Mouse (Mus musculus): ENCODE data around the gene Zfp128. TPM values are rescaled to one million over a fixed set of nuclear protein-coding genes. Genes with fewer than 3 reads are reported as not detected.

Gene Zfp128
- polyA plus RNA-seq, 1 experiment from 2014 or later = 3.3 TPM

GRCm38 (mm10) chr7:12921705-12922465 lies 40.9 kb downstream of the Zfp128 start, which contains the start of gene Rps5:
Gene Rps5 (plus strand): TSS chr7:12922290.
- Histone ChIP-seq H3K4me1 (replicated peaks; ENCODE audit: insufficient read depth, low read length) (peaks cover 8% of the 10 kb centered on the region), H3K9me3 (replicated peaks; ENCODE audit: low read length) (no peaks in the 10 kb centered on the region), H3K9ac (ENCODE audit: low read depth, low read length) (peak within 1 kb of the TSS; percentile 75), H3K36me3 (ENCODE audit: insufficient read depth, low read length) (peaks cover 34% of the 10 kb centered on the region), H3K4me3 (replicated peaks; ENCODE audit: low read depth, low read length) (peak within 1 kb of the TSS; percentile 70), H3K4me2 (ENCODE audit: low read length) (peak within 1 kb of the TSS; percentile 88), H3K27me3 (ENCODE audit: insufficient read depth, low read length) (no peaks in the 10 kb centered on the region), H3K27ac (peak within 1 kb of the TSS; percentile 98)
- ATAC-seq (replicated peaks; ENCODE audit: low FRiP score, low read depth) (peak; percentile 98), DNase-seq (ENCODE audit: low spot score) (peak; percentile 100)
- peak; percentile 84 for TF ChIP-seq CTCF (IDR thresholded peaks at IDR 0.05; ENCODE audit: low read depth)
- WGBS = under 1% methylated on average over 55 of the region's 55 CpGs

DNA sequence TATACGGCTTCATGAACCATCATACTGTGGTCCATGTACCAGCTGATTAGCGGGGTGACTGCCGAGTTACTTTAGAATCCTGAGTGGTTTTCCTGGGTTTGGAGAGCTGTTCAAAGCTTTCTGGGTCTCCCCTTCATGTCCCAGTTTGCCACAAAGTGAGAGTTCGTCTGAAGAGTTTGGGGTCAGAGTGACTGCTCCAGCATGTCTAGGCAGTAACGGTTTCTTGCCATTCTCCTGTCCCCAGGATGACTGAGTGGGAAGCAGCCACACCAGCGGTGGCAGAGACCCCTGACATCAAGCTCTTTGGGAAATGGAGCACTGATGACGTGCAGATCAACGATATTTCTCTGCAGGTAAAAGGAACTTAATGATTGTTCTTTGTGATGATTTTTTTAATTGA lies 41.8 kb downstream of the Zfp128 start:
- Histone ChIP-seq H3K4me2 (ENCODE audit: low read length) (peak overlapping the region; percentile 67), H3K9ac (ENCODE audit: low read depth, low read length) (peak overlapping the region; percentile 74), H3K27ac (no peak overlapping the region), H3K27me3 (ENCODE audit: insufficient read depth, low read length) (no peaks in the 10 kb centered on the region), H3K4me3 (replicated peaks; ENCODE audit: low read depth, low read length) (peak overlapping the region; percentile 70), H3K36me3 (ENCODE audit: insufficient read depth, low read length) (peaks cover 37% of the 10 kb centered on the region), H3K4me1 (replicated peaks; ENCODE audit: insufficient read depth, low read length) (peaks cover 8% of the 10 kb centered on the region), H3K9me3 (replicated peaks; ENCODE audit: low read length) (no peaks in the 10 kb centered on the region)
- TF ChIP-seq CTCF (IDR thresholded peaks at IDR 0.05; ENCODE audit: low read depth) = no peak
- no peak for DNase-seq (ENCODE audit: low spot score)
- WGBS = 3% methylated on average over 8 of the region's 8 CpGs
- no peak for ATAC-seq (replicated peaks; ENCODE audit: low FRiP score, low read depth)

DNA sequence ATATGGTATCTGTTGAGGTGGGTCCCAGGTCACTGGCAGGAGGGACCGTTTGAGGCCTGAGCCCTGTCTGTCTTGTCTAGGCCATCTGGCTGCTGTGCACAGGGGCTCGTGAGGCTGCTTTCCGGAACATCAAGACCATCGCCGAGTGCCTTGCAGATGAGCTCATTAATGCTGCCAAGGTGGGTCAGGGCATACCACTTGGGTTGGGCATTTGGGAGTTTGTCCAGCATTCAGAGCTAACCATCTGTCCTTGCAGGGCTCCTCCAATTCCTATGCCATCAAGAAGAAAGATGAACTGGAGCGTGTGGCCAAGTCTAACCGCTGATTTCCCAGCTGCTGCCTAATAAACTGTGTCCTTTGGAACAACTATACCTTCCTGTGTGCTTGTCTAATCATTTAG lies 45.3 kb downstream of the Zfp128 start:
- peaks cover 8% of the 10 kb centered on the region for H3K4me1 ChIP-seq (replicated peaks; ENCODE audit: insufficient read depth, low read length)
- no peak for TF ChIP-seq CTCF (IDR thresholded peaks at IDR 0.05; ENCODE audit: low read depth)
- H3K9ac ChIP-seq (ENCODE audit: low read depth, low read length) = no peak overlapping the region
- peaks cover 37% of the 10 kb centered on the region for H3K36me3 ChIP-seq (ENCODE audit: insufficient read depth, low read length)
- ATAC-seq (replicated peaks; ENCODE audit: low FRiP score, low read depth) (no peak), DNase-seq (ENCODE audit: low spot score) (no peak)
- H3K4me3 ChIP-seq (replicated peaks; ENCODE audit: low read depth, low read length) = no peak overlapping the region
- H3K27ac ChIP-seq = no peak overlapping the region
- 81% methylated on average over 7 of the region's 7 CpGs for WGBS
- H3K4me2 ChIP-seq (ENCODE audit: low read length) = no peak overlapping the region
- H3K27me3 ChIP-seq (ENCODE audit: insufficient read depth, low read length) = no peaks in the 10 kb centered on the region
- no peaks in the 10 kb centered on the region for H3K9me3 ChIP-seq (replicated peaks; ENCODE audit: low read length)

- DNase-seq (ENCODE audit: low spot score) = peak; percentile 22
- no peaks in the 10 kb centered on the region for H3K9me3 ChIP-seq (replicated peaks; ENCODE audit: low read length)
Measured at GRCm38 (mm10) chr7:12927191-12927680, 46.3 kb downstream of the Zfp128 start, which contains the start of gene Rnf225. Gene Rnf225 (plus strand): TSS chr7:12927416.

DNA sequence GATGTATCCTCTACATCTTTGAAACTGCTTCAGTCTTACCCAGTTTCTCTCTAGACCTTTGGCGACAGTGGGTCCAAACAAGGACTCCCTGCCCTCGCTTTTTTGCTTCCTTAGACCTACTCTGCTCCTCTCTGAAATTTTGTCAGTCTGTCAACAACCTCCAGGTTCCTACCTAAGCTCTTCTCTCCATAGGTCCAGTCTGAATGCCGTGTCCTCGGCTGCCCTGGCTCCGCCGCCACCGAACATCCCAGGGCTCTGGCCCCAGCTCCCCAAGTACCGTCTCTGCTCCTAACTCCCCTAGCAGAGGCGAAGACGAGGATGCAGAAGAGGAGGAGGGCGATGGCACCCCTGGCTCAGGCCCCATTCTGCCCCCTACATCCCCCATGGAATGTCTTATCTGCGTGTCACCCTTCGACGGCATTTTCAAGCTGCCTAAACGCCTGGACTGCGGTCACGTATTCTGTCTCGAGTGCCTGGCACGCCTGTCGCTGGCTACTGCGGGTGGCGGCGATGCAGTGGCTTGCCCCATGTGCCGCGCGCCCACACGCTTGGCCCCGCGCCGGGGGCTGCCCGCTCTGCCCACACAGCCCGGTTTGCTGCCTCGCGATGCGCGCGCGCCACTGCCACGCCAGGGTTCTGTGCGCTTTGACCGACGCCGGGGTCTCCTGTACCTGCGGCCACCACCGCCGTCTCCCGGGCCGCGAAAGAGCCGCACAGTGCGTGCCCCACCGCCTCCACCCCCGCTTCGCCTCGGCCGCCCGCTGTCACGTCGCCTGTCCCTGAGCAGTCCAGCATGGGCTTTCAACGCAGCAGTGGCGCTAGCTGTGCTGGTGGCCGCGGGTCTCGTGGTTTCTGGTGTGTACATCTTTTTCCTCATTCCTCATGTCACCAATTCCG lies 47.0 kb downstream of the Zfp128 start:
- H3K36me3 ChIP-seq (ENCODE audit: insufficient read depth, low read length) = peaks cover 37% of the 10 kb centered on the region
- 3% methylated on average over 55 of the region's 65 CpGs for WGBS
- no peaks in the 10 kb centered on the region for H3K27me3 ChIP-seq (ENCODE audit: insufficient read depth, low read length)
- peaks cover 5% of the 10 kb centered on the region for H3K4me1 ChIP-seq (replicated peaks; ENCODE audit: insufficient read depth, low read length)
- H3K4me3 ChIP-seq (replicated peaks; ENCODE audit: low read depth, low read length) = peak overlapping the region; percentile 27
- ATAC-seq (replicated peaks; ENCODE audit: low FRiP score, low read depth) = peak; percentile 35; the same call in 1 of the 2 replicates
- peak overlapping the region; percentile 62 for H3K4me2 ChIP-seq (ENCODE audit: low read length)
- no peak overlapping the region for H3K27ac ChIP-seq
- H3K9me3 ChIP-seq (replicated peaks; ENCODE audit: low read length) = no peaks in the 10 kb centered on the region
- DNase-seq (ENCODE audit: low spot score) = peak; percentile 28
- H3K9ac ChIP-seq (ENCODE audit: low read depth, low read length) = peak overlapping the region; percentile 39; the same call in 1 of the 2 replicates
- no peak for TF ChIP-seq CTCF (IDR thresholded peaks at IDR 0.05; ENCODE audit: low read depth)

More at GRCm38 (mm10) chr7:12927191-12927680, 46.3 kb downstream of the Zfp128 start, which contains the start of gene Rnf225:
- H3K27me3 ChIP-seq (ENCODE audit: insufficient read depth, low read length) = no peaks in the 10 kb centered on the region
- peaks cover 37% of the 10 kb centered on the region for H3K36me3 ChIP-seq (ENCODE audit: insufficient read depth, low read length)
- H3K4me2 ChIP-seq (ENCODE audit: low read length) = peak within 1 kb of the TSS; percentile 62
- peak within 1 kb of the TSS; percentile 27 for H3K4me3 ChIP-seq (replicated peaks; ENCODE audit: low read depth, low read length)
- H3K27ac ChIP-seq = no peak within 1 kb of the TSS
- 17% methylated on average over 8 of the region's 8 CpGs for WGBS
- H3K9ac ChIP-seq (ENCODE audit: low read depth, low read length) = peak within 1 kb of the TSS; percentile 39; the same call in 1 of the 2 replicates
- TF ChIP-seq CTCF (IDR thresholded peaks at IDR 0.05; ENCODE audit: low read depth) = no peak
- peaks cover 8% of the 10 kb centered on the region for H3K4me1 ChIP-seq (replicated peaks; ENCODE audit: insufficient read depth, low read length)
- ATAC-seq (replicated peaks; ENCODE audit: low FRiP score, low read depth) = peak; percentile 30

DNA sequence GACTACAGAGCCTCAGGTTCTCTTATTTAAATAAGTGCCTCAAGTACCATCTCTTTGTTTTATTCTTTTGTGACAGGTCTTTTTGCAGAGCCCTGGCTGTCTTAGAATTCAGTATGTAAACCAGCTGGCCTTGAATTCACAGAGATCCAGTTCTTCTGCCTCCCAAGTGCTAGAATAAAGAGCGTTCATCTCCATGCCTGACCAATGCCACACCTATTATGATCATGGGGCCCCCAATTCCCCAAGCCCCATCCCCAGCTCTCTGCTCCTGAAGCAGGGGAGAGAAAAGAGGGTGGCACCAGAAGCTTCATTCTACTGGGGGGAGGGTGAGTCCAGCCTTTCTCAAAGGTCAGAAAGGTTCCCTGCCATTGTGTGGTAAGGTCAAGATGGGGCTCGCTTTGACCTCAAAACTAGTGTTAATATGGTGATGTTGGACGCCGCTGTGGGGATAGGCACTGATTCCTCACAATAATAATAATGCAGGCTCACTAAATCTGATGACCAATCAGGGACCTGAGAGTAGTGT lies 52.7 kb downstream of the Zfp128 start:
- H3K27me3 ChIP-seq (ENCODE audit: insufficient read depth, low read length) = no peaks in the 10 kb centered on the region
- no peak overlapping the region for H3K4me3 ChIP-seq (replicated peaks; ENCODE audit: low read depth, low read length)
- ATAC-seq (replicated peaks; ENCODE audit: low FRiP score, low read depth) (no peak), DNase-seq (ENCODE audit: low spot score) (no peak)
- H3K4me2 ChIP-seq (ENCODE audit: low read length) = no peak overlapping the region
- WGBS = 82% methylated on average over 4 of the region's 4 CpGs
- H3K36me3 ChIP-seq (ENCODE audit: insufficient read depth, low read length) = no peaks in the 10 kb centered on the region
- no peak for TF ChIP-seq CTCF (IDR thresholded peaks at IDR 0.05; ENCODE audit: low read depth)
- no peaks in the 10 kb centered on the region for H3K9me3 ChIP-seq (replicated peaks; ENCODE audit: low read length)
- no peaks in the 10 kb centered on the region for H3K4me1 ChIP-seq (replicated peaks; ENCODE audit: insufficient read depth, low read length)
- H3K9ac ChIP-seq (ENCODE audit: low read depth, low read length) = no peak overlapping the region
- no peak overlapping the region for H3K27ac ChIP-seq
